Mouse (Mus musculus) testis, adult 2 months (tissue): ENCODE data around the gene Golph3.

Experiments
- CTCF ChIP-seq: fragments of 200-500 bp; IDR thresholded peaks from 2 replicates; pipeline ENCODE4 v1.5.1; 2012; ENCODE audit warnings: low read depth, mild to moderate bottlenecking, inconsistent platforms, low read length, moderate library complexity; ENCODE audit not compliant: control insufficient read depth, insufficient read depth, insufficient replicate concordance
- POLR2A ChIP-seq: fragments of 200-500 bp; IDR thresholded peaks from 2 replicates; pipeline ENCODE4 v1.6.1; 2012; ENCODE audit warnings: low read depth, mild to moderate bottlenecking, inconsistent platforms, low read length, moderate library complexity; ENCODE audit not compliant: control insufficient read depth

GRCm38 (mm10) chr15:12308539-12308938 lies 12.7 kb upstream of the Golph3 start:
- TF ChIP-seq CTCF (no peak), POLR2A (no peak)
